Mouse (Mus musculus) megakaryocyte, embryonic 14.5 days (primary cell): Measurements from ENCODE around the gene Cryaa.

Source experiments
- FLI1 ChIP-seq: IDR thresholded peaks from 2 replicates; pipeline ENCODE4 v1.6.1; 2012; ENCODE audit warnings: low read length, inconsistent platforms, mixed read lengths
- GATA1 ChIP-seq: IDR thresholded peaks from 3 replicates; pipeline ENCODE4 v1.6.1; 2012; ENCODE audit warnings: mixed read lengths, low read length, inconsistent platforms, borderline replicate concordance

DNA sequence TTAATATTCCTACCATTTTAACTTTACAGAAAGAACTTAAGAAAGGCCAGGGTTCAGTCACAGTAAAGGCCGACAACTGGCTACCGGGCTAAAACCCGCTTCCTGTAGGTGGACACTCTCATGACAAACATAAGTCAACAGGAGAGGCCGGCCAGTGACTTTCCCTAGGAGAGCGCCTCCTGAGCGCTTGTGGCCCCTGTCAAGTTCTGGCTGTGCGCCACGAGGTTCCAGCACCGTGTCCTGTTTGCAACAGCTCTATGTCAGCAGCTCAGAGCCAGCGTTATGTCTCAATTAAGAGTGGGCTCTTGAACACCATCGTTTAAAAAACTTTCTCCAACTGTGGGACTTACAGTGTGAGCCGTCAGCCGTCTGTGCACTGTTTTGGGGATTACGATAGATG, 25.5 kb upstream of the Cryaa start:
- TF ChIP-seq GATA1 = no peak
- TF ChIP-seq FLI1 = no peak
